Mouse (Mus musculus) cerebellum, adult 2 months (tissue): ENCODE measurements around the gene Gm20604.

Experiments used
- CTCF ChIP-seq: fragments of 200-500 bp; IDR thresholded peaks from 2 replicates; pipeline ENCODE4 v1.5.1; 2011; ENCODE audit warnings: low read depth, mild to moderate bottlenecking, control low read depth, low read length, moderate library complexity, borderline replicate concordance; ENCODE audit not compliant: insufficient read depth
- POLR2A ChIP-seq: fragments of 200-500 bp; IDR thresholded peaks from 2 replicates; pipeline ENCODE4 v1.6.1; 2011; ENCODE audit warnings: low read length, control low read depth, borderline replicate concordance; ENCODE audit not compliant: insufficient read depth

- TF ChIP-seq POLR2A, result no peak
- no peak for TF ChIP-seq CTCF
Observed at GRCm38 (mm10) chr12:102776035-102776434, 17.6 kb upstream of the Gm20604 start.
